ENCODE assay signal across 10 mouse cellular contexts in the genomic region with DNA sequence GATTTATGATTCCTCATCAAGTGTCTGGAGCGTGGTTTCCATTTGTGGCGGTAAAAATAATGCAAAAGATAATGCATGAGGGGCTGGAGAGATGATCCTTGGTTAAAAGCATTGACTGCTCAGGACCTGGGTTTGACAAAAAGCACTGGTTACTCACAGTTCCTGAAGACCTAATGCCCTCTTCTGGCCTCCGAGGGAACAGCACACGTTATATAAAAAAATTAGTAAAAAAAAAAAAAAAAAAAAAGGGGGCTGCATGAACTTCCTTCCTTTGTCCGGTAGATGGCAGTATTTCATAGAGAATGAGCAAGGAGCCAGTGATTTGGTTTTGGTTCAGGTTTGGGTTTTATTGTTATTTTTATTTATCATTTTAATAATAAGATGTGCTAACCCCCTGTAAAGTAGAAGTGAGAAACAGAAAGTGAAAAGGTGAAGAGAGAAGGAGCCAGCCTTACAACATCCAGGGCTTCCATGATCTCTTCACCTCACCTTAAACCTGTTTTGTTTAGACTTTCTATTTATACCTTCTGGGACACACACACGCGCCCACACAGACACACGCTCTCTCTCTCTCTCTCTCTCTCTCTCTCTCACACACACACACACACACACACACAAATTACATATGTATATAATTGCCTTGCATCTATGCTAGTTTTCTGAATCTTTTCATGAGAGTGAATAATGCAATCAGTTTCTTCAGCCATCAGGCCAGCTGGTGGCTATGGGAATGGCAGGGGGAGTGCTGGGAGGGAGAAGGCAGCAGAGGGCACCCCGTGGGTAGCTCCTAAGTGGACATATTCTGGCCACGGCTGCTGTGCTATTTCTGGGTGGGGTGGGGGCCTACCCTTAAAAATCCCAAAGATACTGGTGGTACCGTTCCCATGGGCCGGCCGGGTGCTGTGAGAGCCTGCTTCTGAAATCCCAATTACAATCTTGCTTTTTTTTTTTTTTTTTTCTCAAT.
DNase-seq lines count a peak whose midpoint lies in the region; ATAC-seq and TF ChIP-seq lines count a peak whose summit lies in the region.
"Had no signal": no experiment of that assay in that cellular context is flagged by ENCODE, and none has a peak within 500 bp of the region (broad histone marks: within the 10 kb centered on the region; RNA-seq: fewer than 3 reads in every experiment).

No protein-coding gene starts in this region.

- H3K9me3 ChIP-seq in kidney, embryonic 14.5 days (ENCODE audit: control insufficient read depth, low read length): no peaks in the 10 kb centered on the region
- H3K9me3 ChIP-seq in neural tube, embryonic 15.5 days (replicated peaks): no peaks in the 10 kb centered on the region
- H3K9me3 ChIP-seq: embryonic facial prominence, embryonic 12.5 days; megakaryocyte, embryonic 14.5 days had no signal

- peak; percentile 40 for TF ChIP-seq CTCF in kidney, adult 2 months (conservative IDR thresholded peaks at IDR 0.05; ENCODE audit: insufficient read depth, insufficient read length, low read depth, low read length)

- H3K4me1 ChIP-seq in kidney, adult 2 months (ENCODE audit: control insufficient read depth, insufficient read depth, low read length): no peaks in the 10 kb centered on the region
- no peaks in the 10 kb centered on the region for H3K4me1 ChIP-seq in kidney, embryonic 14.5 days (ENCODE audit: control insufficient read depth, insufficient read depth, low read length)
- H3K4me1 ChIP-seq in neural tube, embryonic 15.5 days: peaks cover 5% of the 10 kb centered on the region; the same call in 1 of the 2 replicates
- H3K4me1 ChIP-seq: embryonic facial prominence, embryonic 12.5 days; megakaryocyte, embryonic 14.5 days had no signal

- no peak overlapping the region for H3K4me3 ChIP-seq in kidney, adult 2 months (ENCODE audit: insufficient read depth, low read depth, low read length)
- H3K4me3 ChIP-seq in kidney, embryonic 14.5 days (ENCODE audit: low read length): no peak overlapping the region
- H3K4me3 ChIP-seq in neural tube, embryonic 15.5 days (replicated peaks): no peak overlapping the region
- H3K4me3 ChIP-seq: embryonic facial prominence, embryonic 12.5 days; megakaryocyte, embryonic 14.5 days had no signal

- ATAC-seq in kidney, embryonic 14.5 days (ENCODE audit: low FRiP score, low TSS enrichment): no peak
- peak; percentile 81 for ATAC-seq in common myeloid progenitor, adult 5-6 weeks (replicated peaks; ENCODE audit: low read depth, poor library complexity, severe bottlenecking)
- ATAC-seq in neural tube, embryonic 15.5 days (ENCODE audit: low FRiP score): peak; percentile 59
- no peak for ATAC-seq in monocyte, adult 5-6 weeks (replicated peaks; ENCODE audit: insufficient number of reproducible peaks, low FRiP score, low TSS enrichment, poor library complexity, severe bottlenecking)

- WGBS in kidney, adult 2 months: 35% methylated on average over 13 of the region's 13 CpGs
- WGBS in kidney, embryonic 14.5 days: 45% methylated on average over 13 of the region's 13 CpGs
- WGBS in neural tube, embryonic 15.5 days: 34% methylated on average over 13 of the region's 13 CpGs

- DNase-seq in kidney, adult 2 months: peak; percentile 33
- DNase-seq in Muller cell, postnatal 12 days (ENCODE audit: inconsistent ontology term): peak; percentile 47
- DNase-seq in heart, postnatal 4 days: peak; percentile 33
- DNase-seq in left cerebral cortex, postnatal 36 days (ENCODE audit: low spot score in 2 of 2): peak; percentile 17 to 23

- H3K4me2 ChIP-seq in kidney, embryonic 14.5 days (replicated peaks; ENCODE audit: low read depth, low read length): no peak overlapping the region
- no peak overlapping the region for H3K4me2 ChIP-seq in neural tube, embryonic 15.5 days
- H3K4me2 ChIP-seq: embryonic facial prominence, embryonic 12.5 days had no signal

- H3K36me3 ChIP-seq in kidney, adult 2 months (ENCODE audit: control insufficient read depth, insufficient read depth, low read length): no peaks in the 10 kb centered on the region
- H3K36me3 ChIP-seq in kidney, embryonic 14.5 days (ENCODE audit: control insufficient read depth, insufficient read depth, low read length): no peaks in the 10 kb centered on the region
- no peaks in the 10 kb centered on the region for H3K36me3 ChIP-seq in neural tube, embryonic 15.5 days
- H3K36me3 ChIP-seq: embryonic facial prominence, embryonic 12.5 days had no signal

- no peaks in the 10 kb centered on the region for H3K27me3 ChIP-seq in kidney, adult 2 months (replicated peaks; ENCODE audit: control insufficient read depth, insufficient read depth, low read length)
- no peaks in the 10 kb centered on the region for H3K27me3 ChIP-seq in kidney, embryonic 14.5 days (ENCODE audit: control insufficient read depth, insufficient read depth, low read length)
- H3K27me3 ChIP-seq in neural tube, embryonic 15.5 days (replicated peaks): no peaks in the 10 kb centered on the region
- H3K27me3 ChIP-seq: embryonic facial prominence, embryonic 12.5 days; megakaryocyte, embryonic 14.5 days had no signal

- no peak for TF ChIP-seq POLR2A in kidney, adult 2 months (IDR thresholded peaks at IDR 0.05; ENCODE audit: low read depth, low read length)

- no peak overlapping the region for H3K27ac ChIP-seq in kidney, adult 2 months (ENCODE audit: insufficient read depth, low read depth, low read length)
- H3K27ac ChIP-seq in kidney, embryonic 14.5 days (ENCODE audit: low read depth, low read length): no peak overlapping the region
- H3K27ac ChIP-seq in neural tube, embryonic 15.5 days (replicated peaks): no peak overlapping the region
- H3K27ac ChIP-seq: embryonic facial prominence, embryonic 12.5 days had no signal

- intact Hi-C loops in left cerebral cortex, postnatal 36 days (cut with DNase I): loop anchor here (5.0 kb wide), 2 partner anchors 315 to 1615 kb away; no protein-coding TSS in a partner anchor

- H3K9ac ChIP-seq in kidney, embryonic 14.5 days (ENCODE audit: low read depth, low read length): no peak overlapping the region
- no peak overlapping the region for H3K9ac ChIP-seq in neural tube, embryonic 15.5 days (replicated peaks)
- H3K9ac ChIP-seq: embryonic facial prominence, embryonic 12.5 days had no signal

Comparison
In these comparisons a context has a peak if more than half of its experiments do, and no peak if none do; other contexts are left out.
1. ATAC-seq: peak in common myeloid progenitor, adult 5-6 weeks (single experiment) and neural tube, embryonic 15.5 days (single experiment); none in kidney, embryonic 14.5 days (single experiment) and monocyte, adult 5-6 weeks (single experiment).
2. Peak in every context shown above with its lines, with median percentiles within 50 percentile points of each other: DNase-seq.